Mouse (Mus musculus) liver, embryonic 14.5 days (tissue): Measurements from ENCODE around the gene Slc13a4. TPM values are rescaled to one million over a fixed set of nuclear protein-coding genes. Genes with fewer than 3 reads are reported as not detected.

Experiments
- ATAC-seq: fragments of 200-750 bp; cut with Nextera tagmentation; 2 replicates; pipeline ENCODE4 v1.8.0; 2017; ENCODE audit warnings: moderate number of reproducible peaks, mild to moderate bottlenecking, moderate library complexity; ENCODE audit not compliant: insufficient read depth
- DNase-seq, 3 experiments: peaks; one replicate each; pipeline ENCODE4 v3.0.0-alpha.2; 2012 to 2013; ENCODE audit warnings: low read depth in 3 of 3, low spot score in 3 of 3
- H3K27ac ChIP-seq: fragments of 300-500 bp; sonication (generic); 2 replicates; pipeline ENCODE4 v1.5.1; 2014; ENCODE audit warnings: moderate library complexity, mild to moderate bottlenecking, control low read depth, inconsistent platforms
- H3K27me3 ChIP-seq: fragments of 300-500 bp; sonication (generic); 2 replicates; pipeline ENCODE4 v1.6.1; 2014; ENCODE audit warnings: mild to moderate bottlenecking, low read length, moderate library complexity; ENCODE audit not compliant: control insufficient read depth, insufficient read depth
- H3K36me3 ChIP-seq: fragments of 300-500 bp; sonication (generic); replicated peaks from 2 replicates; pipeline ENCODE4 v1.6.1; 2014; ENCODE audit warnings: low read depth; ENCODE audit not compliant: control insufficient read depth, insufficient read depth
- H3K4me1 ChIP-seq, 2 experiments: fragments of 200-500 bp in 1 of 2; fragments of 300-500 bp in 1 of 2; sonication (generic) in 1 of 2; replicated peaks; 2 replicates each; pipeline ENCODE4 v1.6.1; 2012 to 2014; ENCODE audit warnings: antibody characterized with exemption in 1 of 2, inconsistent platforms in 1 of 2, low read length in 1 of 2; ENCODE audit not compliant: control insufficient read depth in 2 of 2, insufficient read depth in 2 of 2
- H3K4me2 ChIP-seq: fragments of 300-500 bp; sonication (generic); 2 replicates; pipeline ENCODE4 v1.6.1; 2014; ENCODE audit warnings: low read depth, mild to moderate bottlenecking, control low read depth, moderate library complexity
- H3K4me3 ChIP-seq, 2 experiments: fragments of 200-500 bp in 1 of 2; fragments of 300-500 bp in 1 of 2; sonication (generic) in 1 of 2; 2 replicates each; pipeline ENCODE4 v1.5.1; 2012 to 2014; ENCODE audit warnings: low read depth in 2 of 2, low read length in 2 of 2, mild to moderate bottlenecking in 2 of 2, control low read depth in 1 of 2, inconsistent platforms in 1 of 2, moderate library complexity in 1 of 2; ENCODE audit not compliant: insufficient read depth in 1 of 2
- H3K9ac ChIP-seq: fragments of 300-500 bp; sonication (generic); replicated peaks from 2 replicates; pipeline ENCODE4 v1.6.1; 2014; ENCODE audit warnings: mild to moderate bottlenecking, control low read depth, moderate library complexity
- H3K9me3 ChIP-seq: fragments of 300-500 bp; sonication (generic); 2 replicates; pipeline ENCODE4 v1.6.1; 2016; ENCODE audit warnings: low read length, mixed read lengths; ENCODE audit not compliant: control insufficient read depth
- CTCF ChIP-seq: IDR thresholded peaks from 2 replicates; pipeline ENCODE4 v1.5.1; 2016; ENCODE audit warnings: antibody characterized with exemption, low read depth, control low read depth
- EP300 ChIP-seq: IDR thresholded peaks from 2 replicates; pipeline ENCODE4 v1.6.1; 2016; ENCODE audit warnings: antibody characterized with exemption, low read depth
- WGBS: fragments of 180-500 bp; shearing (Covaris S2); extraction: QIAGEN DNeasy Blood & Tissue Kit; methylation state at CpG from one replicate; pipeline ENCODE4 v1.1.7; 2014; ENCODE audit not compliant: insufficient replicate concordance; 5-methylcytosine and 5-hydroxymethylcytosine counted together
- polyA plus RNA-seq, 2 experiments: library from polyadenylated mRNA; depleted of rRNA in 1 of 2; stranded (reverse) in 1 of 2; unstranded in 1 of 2; fragments of >200 nt; fragmentation: Nextera tagmentation in 1 of 2; extraction: Ambion mirVana in 1 of 2; gene quantifications; 2 replicates each; pipeline versions ENCODE4 v1.2.1 to v1.2.3; 2012 to 2014

Gene Slc13a4
- polyA plus RNA-seq, 2 experiments: 0.04 to 0.22 TPM

DNA sequence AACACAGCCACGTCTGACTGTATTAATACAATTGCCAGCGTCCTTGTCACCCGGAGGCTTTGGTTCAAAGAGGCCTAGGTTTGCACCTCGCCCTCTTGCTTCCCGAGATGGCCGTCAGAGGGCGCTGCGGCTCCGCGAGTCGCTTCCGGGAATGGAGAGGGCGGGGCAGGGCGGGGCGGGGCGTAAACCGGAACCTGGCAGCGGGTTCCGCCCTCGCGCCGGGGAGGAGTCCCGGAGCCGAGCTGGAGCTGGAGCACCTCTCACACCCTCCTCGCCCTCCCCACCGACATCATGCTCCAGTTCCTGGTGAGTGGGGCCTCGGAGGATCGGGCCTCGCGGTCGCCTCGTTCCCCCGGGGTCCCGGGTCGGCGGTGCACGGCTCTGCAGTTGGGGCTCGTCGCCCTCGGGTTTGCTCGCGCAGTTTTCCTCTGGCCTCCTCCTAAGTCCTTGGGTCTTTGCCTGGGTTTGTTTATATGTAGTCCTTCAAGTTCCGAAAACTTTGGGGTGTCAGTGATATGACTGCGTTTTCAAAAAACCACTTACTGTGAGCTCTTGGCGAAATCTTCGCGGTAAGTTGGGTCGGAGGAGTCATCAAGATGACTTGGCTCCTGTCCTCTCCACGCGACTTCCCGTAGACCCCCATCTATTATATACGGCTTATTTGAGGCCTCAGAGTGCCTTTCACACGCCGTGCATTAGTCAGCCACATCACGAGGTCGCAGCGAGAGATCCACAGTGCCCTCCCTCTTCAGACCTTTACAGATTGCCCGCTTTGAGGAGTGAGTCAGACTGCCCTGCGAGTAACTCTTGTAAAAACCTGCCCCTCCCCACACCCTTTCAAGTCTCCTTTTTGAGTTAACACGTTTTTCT is 55.2 kb downstream of the Slc13a4 start:
- peak; percentile 77 to 84 (median 83) for DNase-seq
- peak overlapping the region; percentile 95 to 99 for H3K4me3 ChIP-seq
- WGBS: under 1% methylated on average over 60 of the region's 60 CpGs
- H3K27ac ChIP-seq: peak overlapping the region; percentile 99
- no peaks in the 10 kb centered on the region for H3K36me3 ChIP-seq
- ATAC-seq: peak; percentile 67
- peak overlapping the region; percentile 99 for H3K9ac ChIP-seq
- H3K9me3 ChIP-seq: no peaks in the 10 kb centered on the region
- TF ChIP-seq CTCF (peak; percentile 97), EP300 (peak; percentile 45; the same call in 1 of the 2 replicates)
- peak overlapping the region; percentile 89 for H3K4me2 ChIP-seq
- peaks cover 33 to 42% of the 10 kb centered on the region in 2 experiments for H3K4me1 ChIP-seq
- H3K27me3 ChIP-seq: no peaks in the 10 kb centered on the region

DNA sequence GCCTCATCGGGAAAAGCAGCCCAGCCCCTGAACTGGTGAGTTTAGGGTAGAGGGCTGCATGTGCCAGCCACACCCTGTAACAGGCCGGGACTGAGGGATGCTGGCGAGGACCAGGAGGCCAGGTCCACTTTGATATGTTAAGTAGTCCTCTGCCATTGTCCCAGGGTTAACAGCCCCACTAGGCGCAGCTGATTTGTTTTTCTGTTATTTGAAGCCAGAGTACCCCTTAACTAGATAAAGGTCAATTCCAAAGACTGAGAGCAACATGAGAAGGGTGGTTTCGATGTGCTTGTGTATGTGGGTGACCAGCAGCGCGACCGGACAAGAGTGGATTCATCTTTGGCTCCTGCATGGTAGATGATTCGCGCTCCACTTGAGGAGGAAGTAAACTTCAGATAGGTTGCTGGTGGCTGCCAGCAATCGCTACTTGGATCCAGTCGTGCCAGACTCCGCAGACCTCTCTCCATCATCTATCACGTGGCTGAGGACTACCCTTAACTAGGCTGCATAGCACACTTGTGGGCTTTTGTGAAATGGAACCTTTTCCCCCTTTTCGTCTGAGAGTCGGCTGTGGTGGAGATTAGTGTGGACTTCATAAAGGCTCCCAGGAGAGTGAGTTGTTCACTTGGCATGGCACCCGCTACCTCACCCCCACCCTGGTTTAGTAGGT is 56.0 kb downstream of the Slc13a4 start:
- Histone ChIP-seq H3K9me3 (no peaks in the 10 kb centered on the region), H3K36me3 (no peaks in the 10 kb centered on the region; the same call in 1 of the 2 replicates), H3K4me2 (peak overlapping the region; percentile 34; the same call in 1 of the 2 replicates), H3K9ac (no peak overlapping the region), H3K4me1 (peaks cover 26 to 35% of the 10 kb centered on the region in 2 experiments), H3K4me3 (peak overlapping the region; percentile 27 to 95; a peak in 3 of 4 replicates), H3K27me3 (no peaks in the 10 kb centered on the region), H3K27ac (no peak overlapping the region)
- DNase-seq: no peak
- ATAC-seq: no peak
- WGBS: 64% methylated on average over 17 of the region's 17 CpGs
- no peak for TF ChIP-seq CTCF
- no peak for TF ChIP-seq EP300

GRCm38 (mm10) chr6:35245086-35245485 is 62.8 kb downstream of the Slc13a4 start:
- no peak for ATAC-seq
- H3K36me3 ChIP-seq: peaks cover 44% of the 10 kb centered on the region
- H3K9ac ChIP-seq: no peak overlapping the region
- H3K4me2 ChIP-seq: no peak overlapping the region
- 54% methylated on average over 5 of the region's 5 CpGs for WGBS
- H3K27ac ChIP-seq: no peak overlapping the region
- H3K4me1 ChIP-seq: peaks cover 0 to 3% of the 10 kb centered on the region in 2 experiments; a peak in 1 of 4 replicates
- peak; percentile 47; the same call in 1 of the 2 replicates for TF ChIP-seq CTCF
- TF ChIP-seq EP300: no peak
- DNase-seq: no peak
- no peak overlapping the region for H3K4me3 ChIP-seq
- no peaks in the 10 kb centered on the region for H3K9me3 ChIP-seq
- H3K27me3 ChIP-seq: no peaks in the 10 kb centered on the region

GRCm38 (mm10) chr6:35243989-35244388 is 63.9 kb downstream of the Slc13a4 start:
- no peak for TF ChIP-seq CTCF
- no peak for TF ChIP-seq EP300
- H3K9ac ChIP-seq: no peak overlapping the region
- H3K36me3 ChIP-seq: peaks cover 44% of the 10 kb centered on the region
- ATAC-seq (no peak), DNase-seq (no peak)
- no peaks in the 10 kb centered on the region for H3K27me3 ChIP-seq
- H3K4me1 ChIP-seq: peaks cover 0 to 3% of the 10 kb centered on the region in 2 experiments; a peak in 1 of 4 replicates
- no peaks in the 10 kb centered on the region for H3K9me3 ChIP-seq
- H3K4me2 ChIP-seq: no peak overlapping the region
- H3K27ac ChIP-seq: no peak overlapping the region
- 57% methylated on average over 9 of the region's 9 CpGs for WGBS
- H3K4me3 ChIP-seq: no peak overlapping the region

DNA sequence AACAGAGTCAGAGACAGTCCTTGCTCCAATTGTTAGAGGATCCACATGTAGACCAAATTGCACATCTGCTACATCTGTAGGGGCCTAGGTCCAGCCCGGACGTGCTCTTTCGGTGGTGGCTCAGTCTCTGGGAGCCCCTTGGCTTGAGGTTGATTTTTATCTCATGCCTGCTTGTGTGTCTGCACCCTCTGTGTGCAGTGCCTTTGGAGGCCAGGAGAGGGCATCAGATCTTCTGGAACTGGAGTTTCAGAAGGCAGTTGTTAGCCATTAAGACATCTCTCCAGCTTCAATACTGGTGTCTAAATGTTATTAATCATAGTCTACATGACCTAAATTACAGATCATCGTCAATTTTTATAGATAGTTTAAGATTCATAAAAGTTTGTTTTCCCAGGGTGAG is 64.7 kb downstream of the Slc13a4 start:
- Histone ChIP-seq H3K4me2 (no peak overlapping the region), H3K27me3 (no peaks in the 10 kb centered on the region), H3K27ac (no peak overlapping the region), H3K4me1 (peaks cover 0 to 3% of the 10 kb centered on the region in 2 experiments; a peak in 1 of 4 replicates), H3K4me3 (no peak overlapping the region), H3K9me3 (no peaks in the 10 kb centered on the region), H3K9ac (no peak overlapping the region), H3K36me3 (peaks cover 44% of the 10 kb centered on the region)
- 84% methylated on average over 4 of the region's 4 CpGs for WGBS
- TF ChIP-seq EP300: no peak
- peak; percentile 56 for TF ChIP-seq CTCF
- ATAC-seq (no peak), DNase-seq (no peak)
